Mouse (Mus musculus) heart, adult 10 weeks (tissue): ENCODE measurements around the gene Serinc2. TPM values are rescaled to one million over a fixed set of nuclear protein-coding genes. Genes with fewer than 3 reads are reported as not detected.

Experiments used
- polyA plus RNA-seq: library from polyadenylated mRNA; stranded (reverse); fragments of 350-450 nt; fragmentation: Illumina TruSeq; extraction: RNeasy Lipid Tissue Mini Kit (QIAGEN cat#74804); gene quantifications from one replicate; pipeline ENCODE4 v1.2.3, GENCODE M21; 2014; ENCODE audit warnings: low read depth, low replicate concordance

Serinc2 gene
- 0.71 TPM for polyA plus RNA-seq

DNA sequence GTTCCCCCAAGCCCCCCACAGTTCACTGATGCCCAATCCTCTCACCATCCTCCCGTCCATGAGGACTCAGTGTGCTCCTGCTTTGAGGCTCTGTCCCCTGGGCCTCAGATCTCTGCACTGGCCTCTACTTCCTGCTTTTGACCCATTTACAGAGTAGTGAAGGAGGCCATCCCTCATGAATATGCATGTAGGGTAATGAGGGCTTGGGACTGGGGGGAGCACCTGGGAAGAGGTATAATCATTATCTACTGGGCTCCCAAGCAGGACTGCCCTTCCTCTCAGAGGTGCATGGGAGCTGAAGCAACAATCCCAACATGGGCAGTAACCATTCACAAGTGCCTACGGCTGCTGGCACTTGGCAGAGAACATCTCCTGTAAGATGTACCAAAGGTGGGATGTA, at the start of gene Serinc2:
Serinc2 (minus strand) TSS at position 101 of the 400 bp plus-strand sequence.

GRCm38 (mm10) chr4:130308231-130309081, 29.5 kb upstream of the Serinc2 start, which contains the start of the genes Fabp3 and Gm10570:
Gene Fabp3 (plus strand): TSS chr4:130308595.
Gene Gm10570 (minus strand): TSS chr4:130308674.

GRCm38 (mm10) chr4:130222179-130222578, 56.8 kb downstream of the Serinc2 start, which contains the start of gene Gm853:
Gene Gm853 (minus strand): TSS chr4:130222401.

Other genes starting within 250 kb of the Serinc2 start
- 8.6 TPM for gene Col16a1, start 231.4 kb downstream of the Serinc2 start, polyA plus RNA-seq
- 43.6 TPM for gene Pef1, start 176.6 kb downstream of the Serinc2 start, polyA plus RNA-seq
- gene Hcrtr1, start 139.8 kb downstream of the Serinc2 start, polyA plus RNA-seq: not detected
- 58.4 TPM for gene Tinagl1, start 104.1 kb downstream of the Serinc2 start, polyA plus RNA-seq
- not detected for gene Gm853, start 56.8 kb downstream of the Serinc2 start, polyA plus RNA-seq
- gene Fabp3, start 29.4 kb upstream of the Serinc2 start, polyA plus RNA-seq: 8,072 TPM
- gene Gm10570, start 29.5 kb upstream of the Serinc2 start, polyA plus RNA-seq: 1.2 TPM
- gene Zcchc17, start 80.7 kb upstream of the Serinc2 start, polyA plus RNA-seq: 27.8 TPM
- gene Snrnp40, start 80.9 kb upstream of the Serinc2 start, polyA plus RNA-seq: 19.6 TPM